Mouse (Mus musculus) embryonic fibroblast, embryonic 13.5 days (primary cell): ENCODE data around the gene Ticam1.

ENCODE experiments used
- CTCF ChIP-seq: IDR thresholded peaks from 2 replicates; pipeline ENCODE4 v1.5.1; 2011; ENCODE audit warnings: mild to moderate bottlenecking, control low read depth, low read length, moderate library complexity, borderline replicate concordance; ENCODE audit not compliant: insufficient read depth
- POLR2A ChIP-seq: IDR thresholded peaks from 2 replicates; pipeline ENCODE4 v1.6.1; 2011; ENCODE audit warnings: low read depth, mild to moderate bottlenecking, control low read depth, low read length, moderate library complexity

GRCm38 (mm10) chr17:56293291-56293690 is 16.7 kb upstream of the Ticam1 start:
- no peak for TF ChIP-seq POLR2A
- no peak for TF ChIP-seq CTCF
